Mouse (Mus musculus): ENCODE results near the gene Sec23ip. TPM values are rescaled to one million over a fixed set of nuclear protein-coding genes. Genes with fewer than 3 reads are reported as not detected.
A peak's percentile ranks its signal among the peaks of the same experiment; 100 is the strongest.

Gene Sec23ip
- polyA plus RNA-seq, 1 experiment from 2014 or later, result 34.8 TPM

DNA sequence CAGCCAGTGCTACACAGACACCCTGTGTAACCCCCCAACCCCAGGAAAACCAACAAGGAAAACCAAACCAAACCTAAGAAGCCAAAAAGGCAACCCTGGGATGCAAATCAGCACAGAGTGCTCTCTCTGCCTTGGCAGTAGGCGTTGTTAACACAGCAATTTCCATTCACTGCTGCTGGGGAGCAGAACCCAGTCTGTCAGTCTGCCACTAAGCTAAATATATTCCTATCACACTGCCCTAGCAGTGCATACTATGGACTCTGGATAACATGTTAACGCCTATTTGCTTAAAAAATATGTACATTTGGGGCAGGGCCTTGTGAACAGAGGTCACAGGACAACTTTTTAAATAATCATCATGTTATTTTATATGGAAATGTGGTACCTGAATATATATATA, 13.2 kb upstream of the Sec23ip start:
- Histone ChIP-seq H3K9ac (no peak overlapping the region), H3K27ac (no peak overlapping the region)
- 74% methylated on average over 2 of the region's 2 CpGs for WGBS

DNA sequence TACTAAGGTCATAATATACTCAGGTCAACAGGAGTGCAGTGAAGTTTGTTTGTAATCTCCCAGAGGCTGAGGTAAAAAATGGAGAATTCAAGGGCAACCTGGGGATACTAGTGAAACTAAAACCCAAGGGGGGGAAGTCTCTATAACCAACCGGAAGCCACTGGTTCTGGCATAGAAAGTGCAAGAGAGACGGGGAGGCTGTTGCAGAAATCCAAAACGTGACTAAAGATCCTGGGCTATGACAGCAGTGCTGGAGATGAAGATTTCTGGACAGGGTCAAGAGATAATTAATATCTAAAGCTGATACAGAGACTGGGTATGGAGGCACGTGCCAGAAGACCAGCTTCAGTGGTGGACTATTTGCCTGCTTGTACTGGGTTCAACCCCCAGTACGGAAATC, 6.7 kb upstream of the Sec23ip start:
- Histone ChIP-seq H3K9me3 (ENCODE audit: control insufficient read depth, low read length) (no peaks in the 10 kb centered on the region), H3K9ac (peak overlapping the region; percentile 18; the same call in 1 of the 2 replicates), H3K27me3 (ENCODE audit: control insufficient read depth, insufficient read depth, low read length) (peaks cover 3% of the 10 kb centered on the region; the same call in 1 of the 2 replicates), H3K4me2 (replicated peaks) (peak overlapping the region; percentile 94), H3K4me3 (replicated peaks; ENCODE audit: low read length) (peak overlapping the region; percentile 99; the same call in 1 of the 2 replicates), H3K36me3 (replicated peaks; ENCODE audit: control insufficient read depth, insufficient read depth) (no peaks in the 10 kb centered on the region), H3K4me1 (replicated peaks; ENCODE audit: control insufficient read depth, insufficient read depth, low read length) (peaks cover 21% of the 10 kb centered on the region), H3K27ac (no peak overlapping the region)
- DNase-seq (ENCODE audit: low spot score), result no peak
- ATAC-seq (ENCODE audit: low FRiP score), result no peak
- 83% methylated on average over 5 of the region's 5 CpGs for WGBS

More for the DNA sequence above, 13.2 kb upstream of the Sec23ip start:
- H3K4me3 ChIP-seq (replicated peaks; ENCODE audit: low read length), result no peak overlapping the region
- no peak for ATAC-seq (ENCODE audit: low FRiP score)
- no peak for DNase-seq (ENCODE audit: low spot score)
- no peaks in the 10 kb centered on the region for H3K27me3 ChIP-seq (ENCODE audit: control insufficient read depth, insufficient read depth, low read length)
- no peaks in the 10 kb centered on the region for H3K4me1 ChIP-seq (replicated peaks; ENCODE audit: control insufficient read depth, insufficient read depth, low read length)
- no peaks in the 10 kb centered on the region for H3K36me3 ChIP-seq (replicated peaks; ENCODE audit: control insufficient read depth, insufficient read depth)
- no peak overlapping the region for H3K4me2 ChIP-seq (replicated peaks)
- H3K9me3 ChIP-seq (ENCODE audit: control insufficient read depth, low read length), result no peaks in the 10 kb centered on the region

DNA sequence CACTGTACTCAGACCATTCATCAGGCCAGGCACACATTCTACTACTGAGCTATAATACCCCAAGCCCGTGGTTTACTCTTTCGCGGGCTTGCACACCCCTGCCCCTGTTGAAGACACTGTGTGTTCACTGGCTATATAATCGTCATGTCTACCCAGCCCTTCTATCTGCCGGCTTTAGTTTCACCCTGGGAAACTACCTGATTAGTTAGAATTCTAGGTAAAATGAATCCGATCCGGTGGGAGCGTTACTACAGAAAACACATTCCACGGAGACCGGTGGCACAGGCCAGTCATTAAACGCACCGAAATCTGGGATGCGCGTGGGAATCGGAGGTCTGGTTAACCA, 5.7 kb upstream of the Sec23ip start:
- 3% methylated on average over 15 of the region's 15 CpGs for whole genome bisulfite sequencing
- no peaks in the 10 kb centered on the region for H3K36me3 ChIP-seq (replicated peaks; ENCODE audit: control insufficient read depth, insufficient read depth)

DNA sequence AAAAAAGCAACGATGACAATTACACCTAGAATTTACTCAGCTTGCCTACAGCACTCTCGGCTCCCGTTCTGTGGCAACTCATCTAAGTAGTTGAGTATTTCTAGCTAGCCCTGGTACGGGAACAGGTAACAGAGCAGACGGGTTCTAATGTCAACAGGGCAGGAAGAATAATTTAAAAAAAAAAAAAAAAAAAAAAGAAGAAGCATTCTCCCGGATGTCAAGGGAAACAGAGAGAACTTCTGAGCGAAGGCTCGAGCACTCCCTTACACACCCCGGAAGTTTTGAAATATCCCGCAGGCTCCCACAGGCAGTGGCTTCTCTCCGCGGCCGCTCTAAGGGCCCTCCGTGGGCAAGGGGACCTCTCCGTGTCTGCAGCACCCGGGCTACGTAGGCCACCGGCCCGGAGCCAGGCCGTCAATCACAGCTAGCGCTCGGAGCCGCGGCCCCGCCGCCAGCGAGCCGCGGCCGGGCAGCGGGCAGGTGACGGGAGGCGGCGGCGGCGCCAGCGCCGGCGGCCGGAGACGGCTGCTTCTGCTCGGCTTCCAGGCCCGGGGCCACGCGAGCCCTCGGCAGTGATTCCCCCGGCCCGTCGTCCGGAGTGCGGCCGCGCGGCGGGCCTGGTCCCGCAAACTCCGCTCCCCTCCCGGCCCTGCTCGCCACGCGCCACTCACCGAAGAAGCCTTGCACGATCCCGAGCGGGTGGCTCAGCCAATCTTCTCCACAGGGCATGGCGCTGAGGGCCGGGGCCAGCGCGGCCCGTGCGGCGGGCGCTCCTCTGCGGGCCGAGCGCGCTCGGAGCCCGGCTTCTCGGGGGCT, 5.1 kb upstream of the Sec23ip start:
- WGBS, result under 1% methylated on average over 65 of the region's 80 CpGs
- Histone ChIP-seq H3K4me3 (replicated peaks; ENCODE audit: low read length) (peak overlapping the region; percentile 99), H3K4me2 (replicated peaks) (peak overlapping the region; percentile 94), H3K9me3 (ENCODE audit: control insufficient read depth, low read length) (no peaks in the 10 kb centered on the region), H3K4me1 (replicated peaks; ENCODE audit: control insufficient read depth, insufficient read depth, low read length) (peaks cover 25% of the 10 kb centered on the region), H3K27me3 (ENCODE audit: control insufficient read depth, insufficient read depth, low read length) (peaks cover 3% of the 10 kb centered on the region; the same call in 1 of the 2 replicates), H3K27ac (peak overlapping the region; percentile 91), H3K36me3 (replicated peaks; ENCODE audit: control insufficient read depth, insufficient read depth) (no peaks in the 10 kb centered on the region), H3K9ac (peak overlapping the region; percentile 95)
- ATAC-seq (ENCODE audit: low FRiP score), result peak; percentile 43
- peak; percentile 30 for DNase-seq (ENCODE audit: low spot score)

More for the DNA sequence above, 5.7 kb upstream of the Sec23ip start:
- H3K4me1 ChIP-seq (replicated peaks; ENCODE audit: control insufficient read depth, insufficient read depth, low read length), result peaks cover 22% of the 10 kb centered on the region
- DNase-seq (ENCODE audit: low spot score), result no peak
- H3K27ac ChIP-seq, result no peak overlapping the region
- peak overlapping the region; percentile 99 for H3K4me3 ChIP-seq (replicated peaks; ENCODE audit: low read length)
- ATAC-seq (ENCODE audit: low FRiP score), result no peak
- H3K9me3 ChIP-seq (ENCODE audit: control insufficient read depth, low read length), result no peaks in the 10 kb centered on the region
- peaks cover 3% of the 10 kb centered on the region; the same call in 1 of the 2 replicates for H3K27me3 ChIP-seq (ENCODE audit: control insufficient read depth, insufficient read depth, low read length)
- peak overlapping the region; percentile 94 for H3K4me2 ChIP-seq (replicated peaks)
- peak overlapping the region; percentile 95 for H3K9ac ChIP-seq

DNA sequence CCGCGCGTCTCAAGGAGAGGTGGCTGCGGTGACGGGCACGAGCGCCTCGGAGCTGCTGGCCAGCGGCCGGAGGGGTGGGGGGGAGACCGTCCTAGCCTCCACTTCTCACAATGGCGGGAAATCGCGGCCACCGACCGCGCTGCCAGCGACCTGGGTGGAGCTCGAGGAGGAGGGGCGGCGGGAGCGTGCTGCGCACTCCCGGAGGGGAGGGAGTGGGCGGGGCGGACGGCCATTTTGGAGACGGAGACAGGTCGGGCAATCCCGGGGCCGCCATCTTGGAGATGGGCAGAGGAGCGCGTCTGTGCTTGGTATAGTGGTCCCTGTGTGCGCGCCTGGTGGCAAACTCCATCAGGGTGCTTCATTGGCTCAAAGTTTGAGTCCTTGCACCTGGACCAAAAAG, 4.4 kb upstream of the Sec23ip start, which contains the start of gene Mcmbp:
TSS of gene Mcmbp (minus strand) at position 162 of the 400 bp plus-strand sequence.
- Histone ChIP-seq H3K4me3 (replicated peaks; ENCODE audit: low read length) (peak within 1 kb of the TSS; percentile 99), H3K4me1 (replicated peaks; ENCODE audit: control insufficient read depth, insufficient read depth, low read length) (peaks cover 25% of the 10 kb centered on the region), H3K9ac (peak within 1 kb of the TSS; percentile 95), H3K36me3 (replicated peaks; ENCODE audit: control insufficient read depth, insufficient read depth) (no peaks in the 10 kb centered on the region), H3K4me2 (replicated peaks) (peak within 1 kb of the TSS; percentile 94), H3K9me3 (ENCODE audit: control insufficient read depth, low read length) (no peaks in the 10 kb centered on the region), H3K27me3 (ENCODE audit: control insufficient read depth, insufficient read depth, low read length) (peaks cover 3% of the 10 kb centered on the region; the same call in 1 of the 2 replicates), H3K27ac (peak within 1 kb of the TSS; percentile 91)
- under 1% methylated on average over 28 of the region's 35 CpGs for WGBS
- ATAC-seq (ENCODE audit: low FRiP score) (peak; percentile 88), DNase-seq (ENCODE audit: low spot score) (peak; percentile 95)

DNA sequence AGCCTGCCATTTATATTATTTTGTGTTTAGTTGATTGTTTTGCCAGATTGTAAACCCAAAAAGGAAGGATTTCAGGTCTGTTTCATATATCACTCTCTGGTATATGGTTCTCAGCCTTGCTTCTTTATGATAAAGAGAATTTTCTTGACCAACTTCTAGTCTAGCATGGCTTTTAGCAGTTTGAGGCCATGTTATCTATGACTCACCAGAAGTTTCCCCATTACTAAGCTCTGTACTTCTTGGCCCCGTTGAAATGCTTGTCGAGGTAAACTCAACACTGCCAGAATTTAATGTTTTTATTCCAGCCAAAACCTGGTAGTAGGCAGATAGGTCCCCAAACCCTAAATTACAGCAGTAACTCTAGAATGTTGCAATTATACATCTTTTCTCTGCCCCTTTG, 845 bp upstream of the Sec23ip start:
- Histone ChIP-seq H3K9me3 (ENCODE audit: control insufficient read depth, low read length) (no peaks in the 10 kb centered on the region), H3K4me2 (replicated peaks) (peak overlapping the region; percentile 64), H3K4me3 (replicated peaks; ENCODE audit: low read length) (peak overlapping the region; percentile 74; the same call in 1 of the 2 replicates), H3K4me1 (replicated peaks; ENCODE audit: control insufficient read depth, insufficient read depth, low read length) (peaks cover 38% of the 10 kb centered on the region), H3K27ac (no peak overlapping the region), H3K36me3 (replicated peaks; ENCODE audit: control insufficient read depth, insufficient read depth) (no peaks in the 10 kb centered on the region; the same call in 1 of the 2 replicates), H3K9ac (peak overlapping the region; percentile 55; the same call in 1 of the 2 replicates), H3K27me3 (ENCODE audit: control insufficient read depth, insufficient read depth, low read length) (peaks cover 3% of the 10 kb centered on the region; the same call in 1 of the 2 replicates)
- DNase-seq (ENCODE audit: low spot score) (no peak), ATAC-seq (ENCODE audit: low FRiP score) (no peak)
- 72% methylated on average over 2 of the region's 2 CpGs for WGBS

DNA sequence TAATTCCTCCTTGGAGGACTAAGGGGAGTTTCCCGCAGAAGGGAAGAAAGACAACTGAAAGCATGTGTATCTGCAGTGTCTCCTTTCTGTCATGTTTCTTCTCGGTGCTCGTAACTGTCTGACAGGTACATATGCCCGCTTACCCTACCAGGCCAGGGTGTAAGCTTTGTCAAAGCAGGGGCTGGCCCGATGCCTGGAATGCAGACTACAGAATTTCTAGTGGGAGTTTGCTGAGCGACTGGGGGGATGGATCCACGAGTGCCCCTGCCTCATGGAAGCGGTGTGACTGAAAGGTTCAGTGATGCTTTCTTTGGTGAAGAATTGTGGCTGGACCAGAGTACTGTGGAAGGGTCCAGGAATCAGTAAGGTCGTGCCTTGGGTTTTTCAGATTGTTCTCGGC, 1.4 kb downstream of the Sec23ip start:
- no peak overlapping the region for H3K9ac ChIP-seq
- H3K9me3 ChIP-seq (ENCODE audit: control insufficient read depth, low read length), result no peaks in the 10 kb centered on the region
- peaks cover 31% of the 10 kb centered on the region for H3K4me1 ChIP-seq (replicated peaks; ENCODE audit: control insufficient read depth, insufficient read depth, low read length)
- H3K36me3 ChIP-seq (replicated peaks; ENCODE audit: control insufficient read depth, insufficient read depth), result peaks cover 13% of the 10 kb centered on the region
- H3K4me2 ChIP-seq (replicated peaks), result peak overlapping the region; percentile 67
- H3K27me3 ChIP-seq (ENCODE audit: control insufficient read depth, insufficient read depth, low read length), result peaks cover 3% of the 10 kb centered on the region; the same call in 1 of the 2 replicates
- ATAC-seq (ENCODE audit: low FRiP score) (no peak), DNase-seq (ENCODE audit: low spot score) (no peak)
- no peak overlapping the region for H3K4me3 ChIP-seq (replicated peaks; ENCODE audit: low read length)
- H3K27ac ChIP-seq, result no peak overlapping the region
- 86% methylated on average over 10 of the region's 10 CpGs for WGBS

DNA sequence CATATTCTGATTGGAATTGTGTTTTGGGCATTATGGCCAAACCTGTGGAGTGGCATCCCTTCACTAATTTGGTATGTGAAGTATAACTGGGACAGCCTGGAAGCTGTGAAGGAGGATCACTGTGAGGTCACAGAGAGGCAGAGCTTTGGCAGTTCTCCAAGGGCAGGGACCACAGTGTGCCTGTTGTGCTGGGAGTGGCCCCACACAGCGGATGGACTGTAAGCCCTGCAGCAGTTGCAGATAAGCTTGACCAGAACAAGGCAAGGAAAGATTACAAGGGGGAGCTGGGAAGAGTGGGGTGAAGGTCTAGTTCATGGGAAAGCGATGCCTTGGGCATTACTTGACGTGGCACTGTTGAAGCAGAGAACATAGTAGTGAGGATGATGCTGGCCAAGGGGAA, 4.0 kb downstream of the Sec23ip start:
- no peak for ATAC-seq (ENCODE audit: low FRiP score)
- H3K9ac ChIP-seq, result no peak overlapping the region
- H3K9me3 ChIP-seq (ENCODE audit: control insufficient read depth, low read length), result no peaks in the 10 kb centered on the region
- 56% methylated on average over 3 of the region's 3 CpGs for WGBS
- H3K4me1 ChIP-seq (replicated peaks; ENCODE audit: control insufficient read depth, insufficient read depth, low read length), result peaks cover 31% of the 10 kb centered on the region
- H3K27me3 ChIP-seq (ENCODE audit: control insufficient read depth, insufficient read depth, low read length), result no peaks in the 10 kb centered on the region
- H3K4me3 ChIP-seq (replicated peaks; ENCODE audit: low read length), result no peak overlapping the region
- H3K4me2 ChIP-seq (replicated peaks), result no peak overlapping the region
- peaks cover 38% of the 10 kb centered on the region for H3K36me3 ChIP-seq (replicated peaks; ENCODE audit: control insufficient read depth, insufficient read depth)
- H3K27ac ChIP-seq, result no peak overlapping the region
- DNase-seq (ENCODE audit: low spot score), result no peak

DNA sequence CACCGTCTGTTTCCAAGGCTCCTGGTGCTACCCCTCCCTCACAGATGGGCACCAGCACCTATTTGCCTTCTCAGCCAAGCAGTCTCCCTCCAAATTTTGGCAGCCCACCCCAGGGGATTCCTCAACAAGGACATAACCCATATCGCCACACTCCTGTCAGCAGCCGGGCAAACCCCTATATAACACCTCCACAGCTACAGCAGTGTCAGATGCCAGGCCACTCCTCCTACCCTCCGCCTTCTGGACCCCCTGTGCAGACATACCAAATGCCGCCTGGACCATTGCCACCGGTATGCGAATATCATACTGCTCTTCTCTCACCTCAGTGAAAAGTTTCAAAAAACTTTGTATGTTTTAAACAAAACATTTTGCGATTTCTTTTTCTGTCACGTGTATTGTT, 5.6 kb downstream of the Sec23ip start:
- H3K27ac ChIP-seq, result no peak overlapping the region
- no peaks in the 10 kb centered on the region for H3K27me3 ChIP-seq (ENCODE audit: control insufficient read depth, insufficient read depth, low read length)
- no peak for DNase-seq (ENCODE audit: low spot score)
- no peaks in the 10 kb centered on the region for H3K9me3 ChIP-seq (ENCODE audit: control insufficient read depth, low read length)
- no peak overlapping the region for H3K4me2 ChIP-seq (replicated peaks)
- H3K4me1 ChIP-seq (replicated peaks; ENCODE audit: control insufficient read depth, insufficient read depth, low read length), result peaks cover 26% of the 10 kb centered on the region
- H3K4me3 ChIP-seq (replicated peaks; ENCODE audit: low read length), result no peak overlapping the region
- H3K9ac ChIP-seq, result no peak overlapping the region
- no peak for ATAC-seq (ENCODE audit: low FRiP score)
- WGBS, result 90% methylated on average over 9 of the region's 9 CpGs
- peaks cover 53% of the 10 kb centered on the region for H3K36me3 ChIP-seq (replicated peaks; ENCODE audit: control insufficient read depth, insufficient read depth)

Measured in hindbrain, embryonic 14.5 days (tissue).